Mouse (Mus musculus): Measurements from ENCODE around the gene Gpr75. TPM values are rescaled to one million over a fixed set of nuclear protein-coding genes. Genes with fewer than 3 reads are reported as not detected.

The Gpr75 gene
- 3.9 and 4.9 TPM in 2 replicates for polyA plus RNA-seq (2012; rRNA removed)

GRCm38 (mm10) chr11:30885171-30885871 is at the start of gene Gpr75, which contains the start of gene Asb3:
Gene Gpr75 (plus strand): TSS chr11:30885358.
Gene Asb3 (plus strand): TSS chr11:30885416.

Other genes with a start within 250 kb of the Gpr75 start
- gene Acyp2, start 235.8 kb upstream of the Gpr75 start, polyA plus RNA-seq (2012; rRNA removed) = 12.2 and 13.7 TPM in 2 replicates
- 45.1 and 51.6 TPM in 2 replicates for gene Psme4, start 113.6 kb upstream of the Gpr75 start, polyA plus RNA-seq (2012; rRNA removed)
- 13.0 and 15.1 TPM in 2 replicates for gene Asb3, start 58 bp downstream of the Gpr75 start, polyA plus RNA-seq (2012; rRNA removed)
- gene Erlec1, start 69.0 kb downstream of the Gpr75 start, polyA plus RNA-seq (2012; rRNA removed) = 30.6 and 30.9 TPM in 2 replicates
- gene Chac2, start 101.0 kb downstream of the Gpr75 start, polyA plus RNA-seq (2012; rRNA removed) = 9.2 and 9.4 TPM in 2 replicates

Measured in central nervous system, embryonic 14 days (tissue).